Mouse (Mus musculus): ENCODE measurements at regions not wholly inside any gene's neighbourhood (a gene's known extent, or its start where the extent isn't known, plus 50 kb on each side); places are given as distances from the start of the nearest gene placed in this dataset.

DNA sequence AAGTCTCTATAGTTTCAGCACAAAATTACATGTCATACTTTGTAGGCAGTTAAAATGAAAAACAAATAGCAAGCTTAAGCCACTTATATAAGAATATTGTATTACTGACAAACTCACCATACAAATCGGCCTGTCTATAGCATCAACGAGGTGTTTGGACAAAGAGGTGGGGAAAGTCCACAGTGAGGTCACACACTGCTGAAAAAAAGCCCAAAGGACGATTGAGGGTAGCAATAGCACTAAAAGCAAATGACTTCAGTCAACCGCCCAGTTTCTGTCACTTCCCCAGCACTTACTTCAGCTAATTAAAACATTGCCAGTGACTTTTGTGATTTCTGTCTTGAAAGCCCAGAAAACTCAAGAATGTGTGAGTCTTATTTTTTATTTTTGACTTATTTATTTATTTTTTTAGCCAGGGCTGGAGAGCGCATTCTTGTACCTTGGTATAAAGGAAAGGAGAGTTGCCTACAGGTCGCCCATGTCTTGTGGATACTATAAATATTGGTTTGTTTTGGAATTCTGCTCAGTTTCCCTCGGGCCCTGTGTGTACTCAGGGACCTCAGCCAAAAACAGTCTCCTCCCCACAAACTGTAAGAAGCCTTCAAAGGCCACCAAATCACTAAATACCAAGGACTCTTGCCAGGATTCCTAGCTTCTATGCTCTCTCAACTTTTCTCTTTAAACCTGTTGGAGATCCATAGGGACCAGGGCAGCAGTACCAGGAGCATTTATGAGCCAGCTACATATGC lies 71.2 kb upstream of the 4933415F23Rik start:
- no peak for TF ChIP-seq CTCF (IDR thresholded peaks at IDR 0.05; ENCODE audit: control insufficient read depth, insufficient read depth, insufficient read length)
- TF ChIP-seq MAX (IDR thresholded peaks at IDR 0.05) = no peak
- no peak for TF ChIP-seq CEBPB (IDR thresholded peaks at IDR 0.05; ENCODE audit: low read depth)
- no peak for TF ChIP-seq MYOG (IDR thresholded peaks at IDR 0.05; ENCODE audit: control insufficient read depth, extremely low read depth, insufficient read length)
- no peak for TF ChIP-seq USF1 (IDR thresholded peaks at IDR 0.05; ENCODE audit: low read depth)
- no peak for TF ChIP-seq FOSL1 (IDR thresholded peaks at IDR 0.05; ENCODE audit: insufficient read depth, low read length, poor library complexity, severe bottlenecking)

All from C2C12 (cell line).